Mouse (Mus musculus): Measurements from ENCODE around the gene Tmem265. TPM values are rescaled to one million over a fixed set of nuclear protein-coding genes. Genes with fewer than 3 reads are reported as not detected.

The Tmem265 gene
- polyA plus RNA-seq, 1 experiment from 2014 or later: 1.9 TPM

- ATAC-seq (ENCODE audit: insufficient number of reproducible peaks, insufficient read depth, low FRiP score, low read depth): no peak
- 89% methylated on average over 10 of the region's 10 CpGs for WGBS
Observed at GRCm38 (mm10) chr7:127604256-127604655, 43.1 kb downstream of the Tmem265 start.

GRCm38 (mm10) chr7:127607150-127607549 lies 46.0 kb downstream of the Tmem265 start:
- H3K9me3 ChIP-seq (ENCODE audit: control insufficient read depth, low read length): peaks cover 7% of the 10 kb centered on the region; the same call in 1 of the 2 replicates
- no peak overlapping the region for H3K4me2 ChIP-seq (ENCODE audit: low read length)
- H3K9ac ChIP-seq (ENCODE audit: low read length): no peak overlapping the region
- WGBS: 87% methylated on average over 6 of the region's 6 CpGs
- H3K4me1 ChIP-seq (ENCODE audit: control insufficient read depth in 2 of 2, insufficient read depth in 2 of 2, low read length in 2 of 2): no peaks in the 10 kb centered on the region
- H3K36me3 ChIP-seq (ENCODE audit: control insufficient read depth, insufficient read depth, low read length): peaks cover 93% of the 10 kb centered on the region
- H3K27me3 ChIP-seq (ENCODE audit: control insufficient read depth, insufficient read depth, low read length): no peaks in the 10 kb centered on the region
- no peak overlapping the region for H3K4me3 ChIP-seq (ENCODE audit: control insufficient read depth in 1 of 2, insufficient read depth in 1 of 2, low read depth in 1 of 2, low read length in 2 of 2)
- no peak overlapping the region for H3K27ac ChIP-seq (replicated peaks in 1 of 2; ENCODE audit: control insufficient read depth in 1 of 2, insufficient read depth in 1 of 2, low read depth in 2 of 2, low read length in 2 of 2)
- no peak for ATAC-seq (ENCODE audit: insufficient number of reproducible peaks, insufficient read depth, low FRiP score, low read depth)

More at GRCm38 (mm10) chr7:127604256-127604655, 43.1 kb downstream of the Tmem265 start:
- H3K4me2 ChIP-seq (ENCODE audit: low read length): no peak overlapping the region
- no peaks in the 10 kb centered on the region for H3K9me3 ChIP-seq (ENCODE audit: control insufficient read depth, low read length)
- no peaks in the 10 kb centered on the region for H3K4me1 ChIP-seq (ENCODE audit: control insufficient read depth in 2 of 2, insufficient read depth in 2 of 2, low read length in 2 of 2)
- H3K4me3 ChIP-seq (ENCODE audit: control insufficient read depth in 1 of 2, insufficient read depth in 1 of 2, low read depth in 1 of 2, low read length in 2 of 2): no peak overlapping the region
- H3K36me3 ChIP-seq (ENCODE audit: control insufficient read depth, insufficient read depth, low read length): peaks cover 93% of the 10 kb centered on the region
- no peaks in the 10 kb centered on the region for H3K27me3 ChIP-seq (ENCODE audit: control insufficient read depth, insufficient read depth, low read length)
- no peak overlapping the region for H3K9ac ChIP-seq (ENCODE audit: low read length)
- H3K27ac ChIP-seq (replicated peaks in 1 of 2; ENCODE audit: control insufficient read depth in 1 of 2, insufficient read depth in 1 of 2, low read depth in 2 of 2, low read length in 2 of 2): no peak overlapping the region

- Histone ChIP-seq H3K27ac (replicated peaks in 1 of 2; ENCODE audit: control insufficient read depth in 1 of 2, insufficient read depth in 1 of 2, low read depth in 2 of 2, low read length in 2 of 2) (no peak overlapping the region), H3K4me3 (ENCODE audit: control insufficient read depth in 1 of 2, insufficient read depth in 1 of 2, low read depth in 1 of 2, low read length in 2 of 2) (no peak overlapping the region), H3K9ac (ENCODE audit: low read length) (no peak overlapping the region), H3K4me1 (ENCODE audit: control insufficient read depth in 2 of 2, insufficient read depth in 2 of 2, low read length in 2 of 2) (peaks cover 8 to 13% of the 10 kb centered on the region in 2 experiments), H3K9me3 (ENCODE audit: control insufficient read depth, low read length) (peaks cover 7% of the 10 kb centered on the region; the same call in 1 of the 2 replicates), H3K4me2 (ENCODE audit: low read length) (no peak overlapping the region), H3K36me3 (ENCODE audit: control insufficient read depth, insufficient read depth, low read length) (peaks cover 65% of the 10 kb centered on the region), H3K27me3 (ENCODE audit: control insufficient read depth, insufficient read depth, low read length) (no peaks in the 10 kb centered on the region)
- WGBS: 97% methylated on average over 29 of the region's 29 CpGs
- ATAC-seq (ENCODE audit: insufficient number of reproducible peaks, insufficient read depth, low FRiP score, low read depth): no peak
Observed at GRCm38 (mm10) chr7:127611011-127611410, 49.8 kb downstream of the Tmem265 start.

- 98% methylated on average over 26 of the region's 26 CpGs for WGBS
- H3K4me2 ChIP-seq (ENCODE audit: low read length): no peak overlapping the region
- peaks cover 7% of the 10 kb centered on the region; the same call in 1 of the 2 replicates for H3K9me3 ChIP-seq (ENCODE audit: control insufficient read depth, low read length)
- H3K9ac ChIP-seq (ENCODE audit: low read length): no peak overlapping the region
- no peak overlapping the region for H3K4me3 ChIP-seq (ENCODE audit: control insufficient read depth in 1 of 2, insufficient read depth in 1 of 2, low read depth in 1 of 2, low read length in 2 of 2)
- no peak overlapping the region for H3K27ac ChIP-seq (replicated peaks in 1 of 2; ENCODE audit: control insufficient read depth in 1 of 2, insufficient read depth in 1 of 2, low read depth in 2 of 2, low read length in 2 of 2)
- H3K4me1 ChIP-seq (ENCODE audit: control insufficient read depth in 2 of 2, insufficient read depth in 2 of 2, low read length in 2 of 2): peaks cover 8 to 13% of the 10 kb centered on the region in 2 experiments
- H3K36me3 ChIP-seq (ENCODE audit: control insufficient read depth, insufficient read depth, low read length): peaks cover 61% of the 10 kb centered on the region
- no peak for ATAC-seq (ENCODE audit: insufficient number of reproducible peaks, insufficient read depth, low FRiP score, low read depth)
- no peaks in the 10 kb centered on the region for H3K27me3 ChIP-seq (ENCODE audit: control insufficient read depth, insufficient read depth, low read length)
Observed at GRCm38 (mm10) chr7:127611561-127611960, 50.4 kb downstream of the Tmem265 start.

GRCm38 (mm10) chr7:127613501-127613900 lies 52.3 kb downstream of the Tmem265 start:
- Histone ChIP-seq H3K27me3 (ENCODE audit: control insufficient read depth, insufficient read depth, low read length) (no peaks in the 10 kb centered on the region), H3K4me2 (ENCODE audit: low read length) (peak overlapping the region; percentile 76), H3K36me3 (ENCODE audit: control insufficient read depth, insufficient read depth, low read length) (peaks cover 43% of the 10 kb centered on the region), H3K9me3 (ENCODE audit: control insufficient read depth, low read length) (peaks cover 7% of the 10 kb centered on the region; the same call in 1 of the 2 replicates), H3K4me1 (ENCODE audit: control insufficient read depth in 2 of 2, insufficient read depth in 2 of 2, low read length in 2 of 2) (peaks cover 8 to 13% of the 10 kb centered on the region in 2 experiments), H3K27ac (replicated peaks in 1 of 2; ENCODE audit: control insufficient read depth in 1 of 2, insufficient read depth in 1 of 2, low read depth in 2 of 2, low read length in 2 of 2) (0 out of 4 replicates have a peak overlapping the region, but pooled peaks of 1 of the 2 experiments have one; percentile 89), H3K4me3 (ENCODE audit: control insufficient read depth in 1 of 2, insufficient read depth in 1 of 2, low read depth in 1 of 2, low read length in 2 of 2) (peak overlapping the region; percentile 87 to 94; a peak in 2 of 4 replicates), H3K9ac (ENCODE audit: low read length) (peak overlapping the region; percentile 94)
- WGBS: 73% methylated on average over 8 of the region's 8 CpGs
- no peak for ATAC-seq (ENCODE audit: insufficient number of reproducible peaks, insufficient read depth, low FRiP score, low read depth)

- Histone ChIP-seq H3K4me1 (ENCODE audit: control insufficient read depth in 2 of 2, insufficient read depth in 2 of 2, low read length in 2 of 2) (peaks cover 8 to 13% of the 10 kb centered on the region in 2 experiments), H3K9me3 (ENCODE audit: control insufficient read depth, low read length) (peaks cover 7% of the 10 kb centered on the region; the same call in 1 of the 2 replicates), H3K9ac (ENCODE audit: low read length) (peak overlapping the region; percentile 94), H3K4me3 (ENCODE audit: control insufficient read depth in 1 of 2, insufficient read depth in 1 of 2, low read depth in 1 of 2, low read length in 2 of 2) (peak overlapping the region; percentile 87 to 94), H3K27ac (replicated peaks in 1 of 2; ENCODE audit: control insufficient read depth in 1 of 2, insufficient read depth in 1 of 2, low read depth in 2 of 2, low read length in 2 of 2) (peak overlapping the region; percentile 75 to 89), H3K36me3 (ENCODE audit: control insufficient read depth, insufficient read depth, low read length) (peaks cover 37% of the 10 kb centered on the region), H3K4me2 (ENCODE audit: low read length) (peak overlapping the region; percentile 76), H3K27me3 (ENCODE audit: control insufficient read depth, insufficient read depth, low read length) (no peaks in the 10 kb centered on the region)
- 23% methylated on average over 8 of the region's 8 CpGs for WGBS
- no peak for ATAC-seq (ENCODE audit: insufficient number of reproducible peaks, insufficient read depth, low FRiP score, low read depth)
Observed at GRCm38 (mm10) chr7:127614091-127614490, 52.9 kb downstream of the Tmem265 start.

- Histone ChIP-seq H3K4me2 (ENCODE audit: low read length) (peak overlapping the region; percentile 76), H3K9me3 (ENCODE audit: control insufficient read depth, low read length) (peaks cover 7% of the 10 kb centered on the region; the same call in 1 of the 2 replicates), H3K4me3 (ENCODE audit: control insufficient read depth in 1 of 2, insufficient read depth in 1 of 2, low read depth in 1 of 2, low read length in 2 of 2) (peak overlapping the region; percentile 87 to 94), H3K27ac (replicated peaks in 1 of 2; ENCODE audit: control insufficient read depth in 1 of 2, insufficient read depth in 1 of 2, low read depth in 2 of 2, low read length in 2 of 2) (peak overlapping the region; percentile 75 to 89), H3K9ac (ENCODE audit: low read length) (peak overlapping the region; percentile 94), H3K36me3 (ENCODE audit: control insufficient read depth, insufficient read depth, low read length) (peaks cover 33% of the 10 kb centered on the region), H3K27me3 (ENCODE audit: control insufficient read depth, insufficient read depth, low read length) (no peaks in the 10 kb centered on the region), H3K4me1 (ENCODE audit: control insufficient read depth in 2 of 2, insufficient read depth in 2 of 2, low read length in 2 of 2) (peaks cover 8 to 13% of the 10 kb centered on the region in 2 experiments)
- WGBS: 0% methylated on average over 28 of the region's 44 CpGs
- ATAC-seq (ENCODE audit: insufficient number of reproducible peaks, insufficient read depth, low FRiP score, low read depth): peak; percentile 57
Observed at GRCm38 (mm10) chr7:127614511-127614890, 53.3 kb downstream of the Tmem265 start.

Measured in heart, embryonic 14.5 days (tissue).